Mouse (Mus musculus): ENCODE data around the gene Kif2c. TPM values are rescaled to one million over a fixed set of nuclear protein-coding genes. Genes with fewer than 3 reads are reported as not detected.

Gene Kif2c
- 2.5 TPM for polyA plus RNA-seq (2014; fragmentation: Illumina TruSeq; extraction: RNeasy Lipid Tissue Mini Kit (QIAGEN cat#74804); ENCODE audit: low replicate concordance)

GRCm38 (mm10) chr4:117181863-117182758 lies at the start of gene Kif2c:
TSS of gene Kif2c (minus strand) at chr4:117182639.

GRCm38 (mm10) chr4:117155792-117156355 lies 26.6 kb downstream of the Kif2c start, which contains the start of gene Rps8:
TSS of gene Rps8 (minus strand) at chr4:117156243.

GRCm38 (mm10) chr4:117133817-117134600 lies 48.4 kb downstream of the Kif2c start, which contains the start of gene Plk3:
TSS of gene Plk3 (minus strand) at chr4:117133963.

GRCm38 (mm10) chr4:117126675-117127290 lies 55.7 kb downstream of the Kif2c start, which contains the start of gene Tctex1d4:
TSS of gene Tctex1d4 (plus strand) at chr4:117126794.

GRCm38 (mm10) chr4:117125348-117125909 lies 57.0 kb downstream of the Kif2c start, which contains the start of gene Btbd19:
TSS of gene Btbd19 (minus strand) at chr4:117125725.

Other genes with a start within 250 kb of the Kif2c start
- 6.5 TPM for gene Urod, start 188.2 kb downstream of the Kif2c start, polyA plus RNA-seq (2014; fragmentation: Illumina TruSeq; extraction: RNeasy Lipid Tissue Mini Kit (QIAGEN cat#74804); ENCODE audit: low replicate concordance)
- gene Hectd3, start 187.3 kb downstream of the Kif2c start, polyA plus RNA-seq (2014; fragmentation: Illumina TruSeq; extraction: RNeasy Lipid Tissue Mini Kit (QIAGEN cat#74804); ENCODE audit: low replicate concordance), result 14.4 TPM
- 6.3 TPM for gene Eif2b3, start 163.2 kb downstream of the Kif2c start, polyA plus RNA-seq (2014; fragmentation: Illumina TruSeq; extraction: RNeasy Lipid Tissue Mini Kit (QIAGEN cat#74804); ENCODE audit: low replicate concordance)
- not detected for gene Ptch2, start 86.6 kb downstream of the Kif2c start, polyA plus RNA-seq (2014; fragmentation: Illumina TruSeq; extraction: RNeasy Lipid Tissue Mini Kit (QIAGEN cat#74804); ENCODE audit: low replicate concordance)
- gene Btbd19, start 56.9 kb downstream of the Kif2c start, polyA plus RNA-seq (2014; fragmentation: Illumina TruSeq; extraction: RNeasy Lipid Tissue Mini Kit (QIAGEN cat#74804); ENCODE audit: low replicate concordance), result 1.0 TPM
- gene Tctex1d4, start 55.8 kb downstream of the Kif2c start, polyA plus RNA-seq (2014; fragmentation: Illumina TruSeq; extraction: RNeasy Lipid Tissue Mini Kit (QIAGEN cat#74804); ENCODE audit: low replicate concordance), result not detected
- gene Plk3, start 48.7 kb downstream of the Kif2c start, polyA plus RNA-seq (2014; fragmentation: Illumina TruSeq; extraction: RNeasy Lipid Tissue Mini Kit (QIAGEN cat#74804); ENCODE audit: low replicate concordance), result 0.26 TPM
- 29.6 TPM for gene Rps8, start 26.4 kb downstream of the Kif2c start, polyA plus RNA-seq (2014; fragmentation: Illumina TruSeq; extraction: RNeasy Lipid Tissue Mini Kit (QIAGEN cat#74804); ENCODE audit: low replicate concordance)
- gene Tmem53, start 69.3 kb upstream of the Kif2c start, polyA plus RNA-seq (2014; fragmentation: Illumina TruSeq; extraction: RNeasy Lipid Tissue Mini Kit (QIAGEN cat#74804); ENCODE audit: low replicate concordance), result 0.45 TPM
- not detected for gene Armh1, start 69.5 kb upstream of the Kif2c start, polyA plus RNA-seq (2014; fragmentation: Illumina TruSeq; extraction: RNeasy Lipid Tissue Mini Kit (QIAGEN cat#74804); ENCODE audit: low replicate concordance)